Mouse (Mus musculus) embryonic facial prominence, embryonic 12.5 days (tissue): ENCODE data around the gene Rasgef1b. TPM values are rescaled to one million over a fixed set of nuclear protein-coding genes. Genes with fewer than 3 reads are reported as not detected.

Experiments
- ATAC-seq: fragments of 200-750 bp; cut with Nextera tagmentation; 2 replicates; pipeline ENCODE4 v1.8.0; 2017; ENCODE audit not compliant: insufficient number of reproducible peaks, insufficient read depth, low FRiP score, low TSS enrichment
- H3K27ac ChIP-seq: fragments of 300-500 bp; sonication (generic); 2 replicates; pipeline ENCODE4 v1.5.1; 2016; ENCODE audit warnings: mild to moderate bottlenecking
- H3K27me3 ChIP-seq: fragments of 300-500 bp; sonication (generic); 2 replicates; pipeline ENCODE4 v1.6.1; 2016; ENCODE audit warnings: mild to moderate bottlenecking, moderate library complexity
- H3K36me3 ChIP-seq: fragments of 300-500 bp; sonication (generic); 2 replicates; pipeline ENCODE4 v1.6.1; 2016; ENCODE audit warnings: mild to moderate bottlenecking
- H3K4me1 ChIP-seq: fragments of 300-500 bp; sonication (generic); 2 replicates; pipeline ENCODE4 v1.6.1; 2016
- H3K4me2 ChIP-seq: fragments of 300-500 bp; sonication (generic); replicated peaks from 2 replicates; pipeline ENCODE4 v1.6.1; 2016; ENCODE audit warnings: mild to moderate bottlenecking, moderate library complexity
- H3K4me3 ChIP-seq: fragments of 300-500 bp; sonication (generic); 2 replicates; pipeline ENCODE4 v1.5.1; 2016; ENCODE audit warnings: mild to moderate bottlenecking
- H3K9ac ChIP-seq: fragments of 300-500 bp; sonication (generic); 2 replicates; pipeline ENCODE4 v1.6.1; 2016; ENCODE audit warnings: mild to moderate bottlenecking, moderate library complexity
- H3K9me3 ChIP-seq: fragments of 300-500 bp; sonication (generic); 2 replicates; pipeline ENCODE4 v1.6.1; 2016; ENCODE audit warnings: mild to moderate bottlenecking, moderate library complexity
- WGBS: fragments of 180-500 bp; shearing (Covaris S2); methylation state at CpG from one replicate; pipeline ENCODE4 v1.1.7; 2016; 5-methylcytosine and 5-hydroxymethylcytosine counted together
- polyA plus RNA-seq: library from polyadenylated mRNA; unstranded; fragments of >200 nt; fragmentation: Nextera tagmentation; extraction: Ambion mirVana; gene quantifications from 2 replicates; pipeline ENCODE4 v1.2.1, GENCODE M21; 2016

Gene Rasgef1b
- polyA plus RNA-seq, 1 experiment from 2014 or later: 11.7 TPM

- 0 out of 2 replicates have a peak overlapping the region, but pooled peaks have one; percentile 30 for H3K4me2 ChIP-seq
- no peaks in the 10 kb centered on the region for H3K27me3 ChIP-seq
- no peaks in the 10 kb centered on the region for H3K9me3 ChIP-seq
- no peak overlapping the region for H3K4me3 ChIP-seq
- H3K36me3 ChIP-seq: no peaks in the 10 kb centered on the region
- ATAC-seq: no peak
- no peak overlapping the region for H3K27ac ChIP-seq
- no peak overlapping the region for H3K9ac ChIP-seq
- H3K4me1 ChIP-seq: peaks cover 8% of the 10 kb centered on the region
- 71% methylated on average over 8 of the region's 8 CpGs for WGBS
These were observed 388.4 kb downstream of the Rasgef1b start for GRCm38 (mm10) chr5:99340311-99340989.

GRCm38 (mm10) chr5:99339790-99340189 is 389.1 kb downstream of the Rasgef1b start:
- ATAC-seq: no peak
- Histone ChIP-seq H3K4me1 (peaks cover 8% of the 10 kb centered on the region), H3K27me3 (no peaks in the 10 kb centered on the region), H3K9ac (no peak overlapping the region), H3K4me3 (no peak overlapping the region), H3K9me3 (no peaks in the 10 kb centered on the region), H3K4me2 (peak overlapping the region; percentile 30), H3K36me3 (no peaks in the 10 kb centered on the region), H3K27ac (no peak overlapping the region)
- WGBS: 54% methylated on average over 15 of the region's 15 CpGs

GRCm38 (mm10) chr5:99338826-99339225 is 390.0 kb downstream of the Rasgef1b start:
- Histone ChIP-seq H3K9me3 (no peaks in the 10 kb centered on the region), H3K36me3 (no peaks in the 10 kb centered on the region), H3K4me2 (no peak overlapping the region), H3K4me3 (no peak overlapping the region), H3K4me1 (peaks cover 8% of the 10 kb centered on the region), H3K27ac (no peak overlapping the region), H3K9ac (no peak overlapping the region), H3K27me3 (no peaks in the 10 kb centered on the region)
- ATAC-seq: no peak
- 93% methylated on average over 6 of the region's 6 CpGs for WGBS

- H3K4me3 ChIP-seq: no peak overlapping the region
- peaks cover 8% of the 10 kb centered on the region for H3K4me1 ChIP-seq
- no peaks in the 10 kb centered on the region for H3K27me3 ChIP-seq
- no peak overlapping the region for H3K4me2 ChIP-seq
- no peaks in the 10 kb centered on the region for H3K9me3 ChIP-seq
- H3K27ac ChIP-seq: no peak overlapping the region
- no peak overlapping the region for H3K9ac ChIP-seq
- ATAC-seq: no peak
- 69% methylated on average over 11 of the region's 11 CpGs for WGBS
- H3K36me3 ChIP-seq: no peaks in the 10 kb centered on the region
These were observed 392.4 kb downstream of the Rasgef1b start for GRCm38 (mm10) chr5:99336427-99336826.

GRCm38 (mm10) chr5:99334017-99334416 is 394.8 kb downstream of the Rasgef1b start:
- Histone ChIP-seq H3K4me3 (no peak overlapping the region), H3K36me3 (no peaks in the 10 kb centered on the region), H3K27ac (no peak overlapping the region), H3K4me2 (no peak overlapping the region), H3K9me3 (no peaks in the 10 kb centered on the region), H3K27me3 (no peaks in the 10 kb centered on the region), H3K4me1 (no peaks in the 10 kb centered on the region), H3K9ac (no peak overlapping the region)
- WGBS: 83% methylated on average over 5 of the region's 5 CpGs
- ATAC-seq: no peak

GRCm38 (mm10) chr5:99332021-99332420 is 396.8 kb downstream of the Rasgef1b start:
- no peak for ATAC-seq
- Histone ChIP-seq H3K27me3 (no peaks in the 10 kb centered on the region), H3K9ac (no peak overlapping the region), H3K27ac (no peak overlapping the region), H3K9me3 (no peaks in the 10 kb centered on the region), H3K36me3 (no peaks in the 10 kb centered on the region), H3K4me1 (no peaks in the 10 kb centered on the region), H3K4me2 (no peak overlapping the region), H3K4me3 (no peak overlapping the region)
- 83% methylated on average over 2 of the region's 2 CpGs for WGBS

- H3K9ac ChIP-seq: no peak overlapping the region
- 78% methylated on average over 6 of the region's 6 CpGs for WGBS
- H3K27ac ChIP-seq: no peak overlapping the region
- H3K36me3 ChIP-seq: no peaks in the 10 kb centered on the region
- H3K4me3 ChIP-seq: no peak overlapping the region
- H3K9me3 ChIP-seq: no peaks in the 10 kb centered on the region
- H3K27me3 ChIP-seq: no peaks in the 10 kb centered on the region
- no peak for ATAC-seq
- no peak overlapping the region for H3K4me2 ChIP-seq
- H3K4me1 ChIP-seq: no peaks in the 10 kb centered on the region
These were observed 399.8 kb downstream of the Rasgef1b start for GRCm38 (mm10) chr5:99329065-99329464.

GRCm38 (mm10) chr5:99327019-99327418 is 401.8 kb downstream of the Rasgef1b start:
- Histone ChIP-seq H3K4me3 (no peak overlapping the region), H3K9ac (no peak overlapping the region), H3K27ac (no peak overlapping the region), H3K4me2 (no peak overlapping the region), H3K36me3 (no peaks in the 10 kb centered on the region), H3K27me3 (no peaks in the 10 kb centered on the region), H3K4me1 (no peaks in the 10 kb centered on the region), H3K9me3 (no peaks in the 10 kb centered on the region)
- ATAC-seq: no peak
- WGBS: 83% methylated on average over 2 of the region's 2 CpGs

- Histone ChIP-seq H3K9me3 (no peaks in the 10 kb centered on the region), H3K27ac (no peak overlapping the region), H3K4me3 (no peak overlapping the region), H3K4me2 (no peak overlapping the region), H3K27me3 (no peaks in the 10 kb centered on the region), H3K9ac (no peak overlapping the region), H3K36me3 (no peaks in the 10 kb centered on the region), H3K4me1 (no peaks in the 10 kb centered on the region)
- no peak for ATAC-seq
These were observed 403.6 kb downstream of the Rasgef1b start for GRCm38 (mm10) chr5:99325301-99325700.

- 81% methylated on average over 4 of the region's 4 CpGs for WGBS
- no peak overlapping the region for H3K27ac ChIP-seq
- H3K4me1 ChIP-seq: no peaks in the 10 kb centered on the region
These were observed 408.1 kb downstream of the Rasgef1b start for GRCm38 (mm10) chr5:99320783-99321182.

GRCm38 (mm10) chr5:99297939-99298338 is 430.9 kb downstream of the Rasgef1b start:
- H3K9ac ChIP-seq: no peak overlapping the region
- no peak overlapping the region for H3K4me2 ChIP-seq
- no peaks in the 10 kb centered on the region for H3K9me3 ChIP-seq
- no peaks in the 10 kb centered on the region for H3K27me3 ChIP-seq
- no peaks in the 10 kb centered on the region for H3K36me3 ChIP-seq
- ATAC-seq: no peak
- WGBS: 49% methylated on average over 4 of the region's 4 CpGs
- no peak overlapping the region for H3K4me3 ChIP-seq
- no peaks in the 10 kb centered on the region for H3K4me1 ChIP-seq
- H3K27ac ChIP-seq: no peak overlapping the region

More at GRCm38 (mm10) chr5:99320783-99321182, 408.1 kb downstream of the Rasgef1b start:
- Histone ChIP-seq H3K36me3 (no peaks in the 10 kb centered on the region), H3K4me2 (no peak overlapping the region), H3K4me3 (no peak overlapping the region), H3K9ac (no peak overlapping the region), H3K9me3 (no peaks in the 10 kb centered on the region), H3K27me3 (no peaks in the 10 kb centered on the region)
- no peak for ATAC-seq

GRCm38 (mm10) chr5:99296348-99296747 is 432.5 kb downstream of the Rasgef1b start:
- Histone ChIP-seq H3K4me1 (no peaks in the 10 kb centered on the region), H3K4me2 (no peak overlapping the region), H3K9ac (no peak overlapping the region), H3K9me3 (no peaks in the 10 kb centered on the region), H3K27ac (no peak overlapping the region), H3K36me3 (no peaks in the 10 kb centered on the region), H3K27me3 (no peaks in the 10 kb centered on the region), H3K4me3 (no peak overlapping the region)
- WGBS: 68% methylated on average over 2 of the region's 2 CpGs
- no peak for ATAC-seq
